Mouse (Mus musculus): ENCODE data around the gene R3hcc1l.

DNA sequence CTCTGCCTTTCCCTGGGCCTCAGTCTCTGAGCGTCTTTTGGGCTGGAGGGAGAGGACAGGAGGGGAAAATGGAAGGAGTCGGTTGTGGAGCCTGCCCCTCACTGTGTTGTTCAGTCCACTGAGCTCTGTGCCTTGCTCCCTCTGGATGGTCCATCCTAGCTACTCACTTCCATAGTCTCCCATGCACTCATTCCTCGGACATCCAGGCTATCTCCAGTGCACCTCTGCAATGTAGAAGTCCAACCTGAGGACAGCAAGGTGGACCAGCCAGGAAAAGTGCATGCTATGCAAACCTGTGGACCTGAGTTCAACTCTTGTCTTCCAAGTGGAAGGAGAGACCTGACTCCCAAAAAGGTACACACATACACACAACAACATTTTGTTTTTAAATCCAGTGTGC, 82.0 kb downstream of the R3hcc1l start:
- no peak for TF ChIP-seq CTCF (conservative IDR thresholded peaks at IDR 0.05; ENCODE audit: low read length)
- TF ChIP-seq POU5F1 (IDR thresholded peaks at IDR 0.05; ENCODE audit: borderline replicate concordance, low read length), result no peak
- TF ChIP-seq NANOG (IDR thresholded peaks at IDR 0.05; ENCODE audit: borderline replicate concordance, low read length), result no peak
